Mouse (Mus musculus): ENCODE data around the gene Zfp873.

DNA sequence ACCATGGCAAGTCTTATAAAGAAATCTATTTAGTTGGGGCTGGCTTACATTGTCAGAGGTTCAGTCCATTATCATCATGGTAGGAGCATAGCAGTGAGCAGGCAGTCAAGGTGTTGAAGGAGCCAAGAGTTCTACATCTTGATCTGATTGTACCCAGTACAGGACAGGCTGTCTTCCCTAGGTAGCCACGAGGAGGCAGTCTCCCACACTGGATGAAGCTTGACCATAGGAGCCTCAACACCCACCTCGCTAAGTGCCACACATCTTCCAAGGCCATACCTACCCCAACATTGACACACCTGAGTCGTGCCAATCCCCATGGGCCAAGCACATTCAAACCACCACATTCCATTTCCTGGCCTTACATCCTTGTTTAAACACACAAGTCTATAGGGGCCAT is 1.3 kb upstream of the Zfp873 start:
- TF ChIP-seq CEBPB (IDR thresholded peaks at IDR 0.05; ENCODE audit: insufficient read depth, poor library complexity, severe bottlenecking) (no peak), POLR2A (IDR thresholded peaks at IDR 0.05; ENCODE audit: insufficient read length, low read depth) (no peak), POLR2AphosphoS2 (IDR thresholded peaks at IDR 0.05; ENCODE audit: insufficient read length, low read depth) (no peak), MYOD1 (IDR thresholded peaks at IDR 0.05; ENCODE audit: control insufficient read depth in 1 of 3, insufficient read length in 2 of 3, low read depth in 2 of 3) (no peak), REST (IDR thresholded peaks at IDR 0.05; ENCODE audit: insufficient read depth, insufficient read length) (no peak), MAX (IDR thresholded peaks at IDR 0.05; ENCODE audit: low read depth) (no peak), TCF12 (IDR thresholded peaks at IDR 0.05; ENCODE audit: insufficient read depth, poor library complexity, severe bottlenecking) (no peak), MYOG (IDR thresholded peaks at IDR 0.05; ENCODE audit: control insufficient read depth in 1 of 3, insufficient read depth in 1 of 3, insufficient read length in 2 of 3, low read depth in 2 of 3) (no peak), USF1 (IDR thresholded peaks at IDR 0.05; ENCODE audit: low read depth) (no peak)

Measured in myocyte (in vitro differentiated cells).